Mouse (Mus musculus) ES-E14 (cell line): ENCODE measurements around the gene Wdr73. TPM values are rescaled to one million over a fixed set of nuclear protein-coding genes. Genes with fewer than 3 reads are reported as not detected.

ENCODE experiments used
- DNase-seq: peaks from one replicate; pipeline ENCODE4 v3.0.0-alpha.2; 2013; ENCODE audit warnings: low read depth, low spot score
- H3K27ac ChIP-seq: 2 replicates; pipeline ENCODE4 v1.5.1; 2012; ENCODE audit warnings: low read depth, mild to moderate bottlenecking, low read length, moderate library complexity, mixed read lengths; ENCODE audit not compliant: poor library complexity, insufficient read depth, severe bottlenecking
- H3K36me3 ChIP-seq: 2 replicates; pipeline ENCODE4 v1.6.1; 2012; ENCODE audit warnings: mild to moderate bottlenecking, low read length, moderate library complexity, mixed read lengths; ENCODE audit not compliant: control insufficient read depth, poor library complexity, insufficient read depth, severe bottlenecking
- H3K4me1 ChIP-seq, 2 experiments: fragments of 150-350 bp in 1 of 2; sonication (generic) in 1 of 2; 2 replicates each; pipeline ENCODE4 v1.6.1; 2012; ENCODE audit warnings: low read length in 2 of 2, mild to moderate bottlenecking in 1 of 2, mixed read lengths in 1 of 2; ENCODE audit not compliant: control insufficient read depth in 2 of 2, insufficient read depth in 2 of 2, poor library complexity in 1 of 2
- H3K4me3 ChIP-seq, 2 experiments: fragments of 150-350 bp in 1 of 2; sonication (generic) in 1 of 2; 2 replicates each; pipeline ENCODE4 v1.5.1; 2012; ENCODE audit warnings: low read length in 2 of 2, low read depth in 1 of 2, mild to moderate bottlenecking in 1 of 2, mixed read lengths in 1 of 2; ENCODE audit not compliant: insufficient read depth in 1 of 2, poor library complexity in 1 of 2, severe bottlenecking in 1 of 2
- H3K9ac ChIP-seq: 2 replicates; pipeline ENCODE4 v1.6.1; 2012; ENCODE audit warnings: low read depth, mild to moderate bottlenecking, low read length, mixed read lengths; ENCODE audit not compliant: poor library complexity, insufficient read depth, severe bottlenecking
- H3K9me3 ChIP-seq: fragments of 150-350 bp; sonication (generic); 2 replicates; pipeline ENCODE4 v1.6.1; 2012; ENCODE audit warnings: low read depth, mild to moderate bottlenecking, low read length; ENCODE audit not compliant: control insufficient read depth, insufficient read depth
- CHD2 ChIP-seq: IDR thresholded peaks from 2 replicates; pipeline ENCODE4 v1.6.1; 2014; ENCODE audit warnings: mild to moderate bottlenecking, low read depth, low read length, inconsistent platforms
- HCFC1 ChIP-seq: IDR thresholded peaks from 2 replicates; pipeline ENCODE4 v1.6.1; 2012; ENCODE audit warnings: low read length, inconsistent platforms, borderline replicate concordance; ENCODE audit not compliant: insufficient read depth
- MAFK ChIP-seq: IDR thresholded peaks from 2 replicates; pipeline ENCODE4 v1.6.1; 2014; ENCODE audit warnings: mild to moderate bottlenecking, low read depth, low read length, inconsistent platforms; ENCODE audit not compliant: insufficient read depth
- ZC3H11A ChIP-seq: IDR thresholded peaks from 2 replicates; pipeline ENCODE4 v1.6.1; 2012; ENCODE audit warnings: low read depth, mild to moderate bottlenecking, inconsistent platforms, low read length, borderline replicate concordance
- ZNF384 ChIP-seq: IDR thresholded peaks from 2 replicates; pipeline ENCODE4 v1.6.1; 2012; ENCODE audit warnings: low read depth, low read length, inconsistent platforms
- in situ Hi-C, 2 experiments: fragments of 600-800 bp; cut with MboI; formaldehyde crosslinking; loops; one replicate each; pipeline ENCODE4 v1.15.1; 2025; ENCODE audit warnings: low sequenced_read_pairs in 2 of 2, inconsistent platforms in 1 of 2; ENCODE audit not compliant: unreplicated experiment in 2 of 2
- total RNA-seq: library from RNA; depleted of rRNA; stranded (reverse); fragments of 300-350 nt; gene quantifications from 2 replicates; pipeline ENCODE4 v1.2.3, GENCODE M21; 2012

Gene Wdr73
- total RNA-seq, 1 experiment, result 38.2 TPM

DNA sequence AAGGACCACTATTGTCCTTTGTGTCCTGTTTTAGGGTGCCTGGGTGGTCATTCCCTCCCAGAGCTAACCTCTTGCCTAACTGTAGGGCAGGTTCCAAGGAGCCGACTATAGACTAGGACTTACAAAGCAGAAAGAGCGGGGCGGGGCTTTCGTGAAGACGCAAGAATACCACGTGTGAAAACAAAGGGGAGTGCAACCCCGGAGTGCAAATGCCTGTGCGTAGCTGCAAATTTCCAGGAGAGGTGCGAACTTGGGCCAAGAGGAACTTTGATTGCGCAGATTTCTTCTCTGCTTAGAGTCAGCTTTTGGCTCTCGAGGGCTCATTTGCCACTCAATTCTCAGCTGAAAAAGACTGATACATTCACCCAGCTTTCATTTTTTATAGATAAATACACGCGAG, 40.8 kb downstream of the Wdr73 start:
- H3K4me3 ChIP-seq, result peak overlapping the region; percentile 50 to 91; a peak in 3 of 4 replicates
- peaks cover 0 to 6% of the 10 kb centered on the region in 2 experiments; a peak in 1 of 4 replicates for H3K4me1 ChIP-seq
- no peaks in the 10 kb centered on the region for H3K9me3 ChIP-seq
- no peak overlapping the region; the same call in 1 of the 2 replicates for H3K9ac ChIP-seq
- no peak overlapping the region for H3K27ac ChIP-seq
- in situ Hi-C loops, result no loop called here
- no peak for TF ChIP-seq ZNF384
- TF ChIP-seq HCFC1, result no peak
- no peak for TF ChIP-seq MAFK
- no peak for TF ChIP-seq CHD2
- TF ChIP-seq ZC3H11A, result no peak
- DNase-seq, result peak; percentile 47
- no peaks in the 10 kb centered on the region for H3K36me3 ChIP-seq

DNA sequence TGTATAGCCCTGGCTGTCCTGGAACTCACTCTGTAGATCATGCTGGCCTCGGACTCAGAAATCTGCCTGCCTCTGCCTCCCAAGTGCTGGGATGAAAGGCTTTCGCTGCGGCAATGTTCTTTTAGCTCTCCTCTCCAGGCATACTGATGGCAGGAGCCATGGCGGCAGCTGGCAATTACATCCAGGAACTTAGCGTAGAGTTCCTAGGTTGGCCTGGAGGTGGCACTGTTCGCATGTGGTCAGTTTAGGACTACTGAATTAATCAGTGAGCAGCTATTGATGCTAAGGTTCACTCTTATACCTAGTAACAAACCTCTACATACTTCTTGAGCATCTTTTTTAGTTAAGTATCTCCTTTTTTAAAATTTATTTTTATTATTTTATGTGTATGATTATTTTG, 43.9 kb downstream of the Wdr73 start:
- no peak overlapping the region for H3K27ac ChIP-seq
- no peaks in the 10 kb centered on the region for H3K9me3 ChIP-seq
- 0 out of 2 replicates have a peak, but pooled peaks have one; percentile 7 for TF ChIP-seq ZC3H11A
- TF ChIP-seq ZNF384, result peak; percentile 65; the same call in 1 of the 2 replicates
- TF ChIP-seq CHD2, result no peak
- no peak for DNase-seq
- H3K4me3 ChIP-seq, result no peak overlapping the region
- no peaks in the 10 kb centered on the region for H3K36me3 ChIP-seq
- H3K9ac ChIP-seq, result peak overlapping the region; percentile 38; the same call in 1 of the 2 replicates
- peaks cover 0 to 2% of the 10 kb centered on the region in 2 experiments; a peak in 1 of 4 replicates for H3K4me1 ChIP-seq
- in situ Hi-C loops, result loop anchor here in 1 of 2 experiments (10.0 kb wide), 1 partner anchor 122 kb away; no protein-coding TSS in a partner anchor

- in situ Hi-C loops, result loop anchor here in 1 of 2 experiments (10.0 kb wide), 1 partner anchor 121 kb away; no protein-coding TSS in a partner anchor
- Histone ChIP-seq H3K4me1 (peaks cover 0 to 2% of the 10 kb centered on the region in 2 experiments; a peak in 1 of 4 replicates), H3K9ac (no peak overlapping the region), H3K4me3 (no peak overlapping the region), H3K27ac (no peak overlapping the region), H3K36me3 (no peaks in the 10 kb centered on the region), H3K9me3 (no peaks in the 10 kb centered on the region)
- no peak for TF ChIP-seq HCFC1
- TF ChIP-seq ZNF384, result no peak
- TF ChIP-seq ZC3H11A, result no peak
- no peak for TF ChIP-seq CHD2
- no peak for TF ChIP-seq MAFK
- no peak for DNase-seq
Observed at GRCm38 (mm10) chr7:80855316-80855715, 45.8 kb downstream of the Wdr73 start.

DNA sequence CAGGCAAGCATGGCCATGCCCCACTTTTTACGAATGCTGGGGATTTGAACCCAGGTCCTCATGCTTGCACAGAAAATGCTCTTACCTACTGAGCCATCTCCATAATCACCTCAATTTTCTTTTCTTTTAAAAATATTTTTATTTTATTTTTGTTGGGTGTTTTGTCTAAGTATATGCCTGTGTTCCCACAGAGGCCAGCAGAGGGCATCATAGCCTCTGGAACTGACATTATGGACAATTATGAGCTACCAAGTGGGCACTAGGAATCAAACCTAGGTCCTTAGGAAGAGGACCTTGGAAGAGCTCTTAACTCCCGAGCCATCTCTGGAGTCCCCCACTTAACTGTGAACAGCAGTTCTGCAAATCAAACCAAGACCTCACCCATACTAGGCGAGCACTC, 47.9 kb downstream of the Wdr73 start:
- H3K27ac ChIP-seq, result no peak overlapping the region
- no peaks in the 10 kb centered on the region for H3K4me1 ChIP-seq
- H3K4me3 ChIP-seq, result no peak overlapping the region
- no peaks in the 10 kb centered on the region for H3K36me3 ChIP-seq
- TF ChIP-seq MAFK (no peak), ZNF384 (no peak), CHD2 (no peak), HCFC1 (no peak), ZC3H11A (no peak)
- H3K9me3 ChIP-seq, result no peaks in the 10 kb centered on the region
- in situ Hi-C loops, result loop anchor here in 1 of 2 experiments (10.0 kb wide), 1 partner anchor 118 kb away; no protein-coding TSS in a partner anchor
- H3K9ac ChIP-seq, result no peak overlapping the region
- DNase-seq, result no peak

DNA sequence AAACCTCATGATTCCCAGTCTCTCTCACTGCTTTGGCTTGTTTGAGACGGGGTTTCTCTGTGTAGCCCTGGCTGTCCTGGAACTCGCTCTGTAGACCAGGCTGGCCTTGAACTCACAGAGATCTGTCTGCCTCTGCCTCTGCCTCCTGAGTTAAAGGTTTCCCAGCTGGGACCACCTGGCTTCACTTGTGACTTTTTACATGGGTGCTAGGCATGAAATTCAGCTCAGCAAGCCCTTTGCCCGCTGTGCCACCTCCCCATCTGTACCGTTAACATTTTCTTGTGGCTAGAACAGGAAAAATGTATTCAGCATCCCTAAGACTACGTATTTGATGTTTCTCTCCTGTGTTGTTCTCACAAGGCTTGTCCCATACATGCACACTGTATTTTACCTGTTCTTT, 50.5 kb downstream of the Wdr73 start:
- DNase-seq, result no peak
- Histone ChIP-seq H3K9me3 (no peaks in the 10 kb centered on the region), H3K9ac (no peak overlapping the region), H3K36me3 (no peaks in the 10 kb centered on the region), H3K4me3 (no peak overlapping the region), H3K27ac (no peak overlapping the region), H3K4me1 (peaks cover 2% of the 10 kb centered on the region in 2 experiments; a peak in 2 of 4 replicates)
- no peak for TF ChIP-seq ZNF384
- TF ChIP-seq ZC3H11A, result no peak
- TF ChIP-seq CHD2, result no peak
- TF ChIP-seq MAFK, result no peak
- TF ChIP-seq HCFC1, result no peak
- in situ Hi-C loops, result loop anchor here in 1 of 2 experiments (10.0 kb wide), 1 partner anchor 116 kb away; no protein-coding TSS in a partner anchor
